Comparison of ENCODE assay signal across 9 mouse cellular contexts in genomic region chr11:59098339-59098738, GRCm38 (mm10). TPM values are rescaled to one million over a fixed set of nuclear protein-coding genes. Genes with fewer than 3 reads are reported as not detected.
DNase-seq lines count a peak whose midpoint lies in the region; ATAC-seq and TF ChIP-seq lines count a peak whose summit lies in the region.
"Had no signal": no experiment of that assay in that cellular context is flagged by ENCODE, and none has a peak within 500 bp of the region (broad histone marks: within the 10 kb centered on the region; RNA-seq: fewer than 3 reads in every experiment).

No protein-coding gene starts in this region.

- no peaks in the 10 kb centered on the region for H3K9me3 ChIP-seq in heart, postnatal 0 days (replicated peaks; ENCODE audit: control insufficient read depth, low read length)
- H3K9me3 ChIP-seq in heart, embryonic 12.5 days (replicated peaks) = peaks cover 4% of the 10 kb centered on the region; the same call in 1 of the 2 replicates
- no peaks in the 10 kb centered on the region for H3K9me3 ChIP-seq in intestine, embryonic 15.5 days

- H3K27me3 ChIP-seq in heart, postnatal 0 days (ENCODE audit: control insufficient read depth, insufficient read depth, low read length) = no peaks in the 10 kb centered on the region
- no peaks in the 10 kb centered on the region for H3K27me3 ChIP-seq in heart, embryonic 12.5 days (replicated peaks)
- no peaks in the 10 kb centered on the region for H3K27me3 ChIP-seq in spleen, adult 2 months (ENCODE audit: control insufficient read depth, insufficient read depth, low read length)
- H3K27me3 ChIP-seq in intestine, embryonic 15.5 days (replicated peaks) = no peaks in the 10 kb centered on the region
- H3K27me3 ChIP-seq: limb, embryonic 12.5 days had no signal

- no peak overlapping the region for H3K27ac ChIP-seq in heart, postnatal 0 days (ENCODE audit: low read depth)
- H3K27ac ChIP-seq in heart, embryonic 12.5 days (ENCODE audit: poor library complexity, severe bottlenecking) = no peak overlapping the region
- H3K27ac ChIP-seq in spleen, adult 2 months (ENCODE audit: insufficient read depth, low read length) = no peak overlapping the region
- no peak overlapping the region for H3K27ac ChIP-seq in intestine, embryonic 15.5 days
- H3K27ac ChIP-seq: limb, embryonic 12.5 days had no signal

- WGBS in heart, postnatal 0 days = 36% methylated on average over 2 of the region's 2 CpGs
- 26% methylated on average over 2 of the region's 2 CpGs for WGBS in heart, embryonic 12.5 days
- 24% methylated on average over 2 of the region's 2 CpGs for WGBS in spleen, adult 2 months
- WGBS in intestine, embryonic 15.5 days = 27% methylated on average over 2 of the region's 2 CpGs

- no peaks in the 10 kb centered on the region for H3K4me1 ChIP-seq in heart, postnatal 0 days (ENCODE audit: control insufficient read depth, insufficient read depth)
- no peaks in the 10 kb centered on the region for H3K4me1 ChIP-seq in heart, embryonic 12.5 days (replicated peaks)
- no peaks in the 10 kb centered on the region for H3K4me1 ChIP-seq in spleen, adult 2 months (ENCODE audit: control insufficient read depth, insufficient read depth, insufficient read length)
- H3K4me1 ChIP-seq in intestine, embryonic 15.5 days (replicated peaks) = no peaks in the 10 kb centered on the region
- H3K4me1 ChIP-seq: limb, embryonic 12.5 days had no signal

- no peak overlapping the region for H3K9ac ChIP-seq in heart, postnatal 0 days (replicated peaks; ENCODE audit: low read depth, low read length)
- H3K9ac ChIP-seq in heart, embryonic 12.5 days = no peak overlapping the region
- H3K9ac ChIP-seq in intestine, embryonic 15.5 days = no peak overlapping the region
- H3K9ac ChIP-seq: limb, embryonic 12.5 days had no signal

- TF ChIP-seq POLR2A in spleen, adult 2 months (IDR thresholded peaks at IDR 0.05; ENCODE audit: low read depth, low read length) = no peak

- peak; percentile 47 for TF ChIP-seq CTCF in heart, postnatal 0 days (IDR thresholded peaks at IDR 0.05; ENCODE audit: low read depth)
- peak; percentile 14; the same call in 1 of the 2 replicates for TF ChIP-seq CTCF in spleen, adult 2 months (IDR thresholded peaks at IDR 0.05; ENCODE audit: extremely low read depth, insufficient read depth, insufficient read length, insufficient replicate concordance)

- DNase-seq in heart, postnatal 0 days (ENCODE audit: low spot score) = no peak
- DNase-seq in right cerebral cortex, adult 2 months (ENCODE audit: low spot score in 2 of 2) = peak; percentile 8 to 29
- no peak for DNase-seq in right cerebral cortex, postnatal 25 days
- DNase-seq in c-Kit-positive CD71-negative TER-119-negative erythroid progenitor cells, embryonic 14.5 days (ENCODE audit: low read depth) = peak; percentile 48
- DNase-seq in kidney, postnatal 36 days = peak; percentile 45 to 85
- DNase-seq in spleen, adult 2 months (ENCODE audit: low read depth in 1 of 2, low spot score in 2 of 2) = peak in 1 of 2 experiments; percentile 23

- peaks cover 55% of the 10 kb centered on the region for H3K36me3 ChIP-seq in heart, postnatal 0 days (replicated peaks; ENCODE audit: control insufficient read depth, insufficient read depth, low read length)
- peaks cover 60% of the 10 kb centered on the region for H3K36me3 ChIP-seq in heart, embryonic 12.5 days
- H3K36me3 ChIP-seq in spleen, adult 2 months (ENCODE audit: control insufficient read depth, insufficient read depth, low read length) = no peaks in the 10 kb centered on the region
- H3K36me3 ChIP-seq in intestine, embryonic 15.5 days = no peaks in the 10 kb centered on the region
- H3K36me3 ChIP-seq: limb, embryonic 12.5 days had no signal

- ATAC-seq in heart, postnatal 0 days (ENCODE audit: insufficient read depth, low read depth) = no peak
- ATAC-seq in heart, embryonic 12.5 days (ENCODE audit: insufficient number of reproducible peaks, low FRiP score) = no peak
- no peak for ATAC-seq in intestine, embryonic 15.5 days

- H3K4me3 ChIP-seq in heart, postnatal 0 days (ENCODE audit: low read depth, low read length) = no peak overlapping the region
- no peak overlapping the region for H3K4me3 ChIP-seq in heart, embryonic 12.5 days
- H3K4me3 ChIP-seq in spleen, adult 2 months (ENCODE audit: extremely low read depth, insufficient read depth, insufficient read length) = no peak overlapping the region
- H3K4me3 ChIP-seq in intestine, embryonic 15.5 days (replicated peaks) = no peak overlapping the region
- H3K4me3 ChIP-seq: limb, embryonic 12.5 days had no signal

- TF ChIP-seq EP300 in heart, postnatal 0 days (IDR thresholded peaks at IDR 0.05; ENCODE audit: low read depth) = no peak

- H3K4me2 ChIP-seq in heart, postnatal 0 days (ENCODE audit: low read depth, low read length) = no peak overlapping the region
- no peak overlapping the region for H3K4me2 ChIP-seq in heart, embryonic 12.5 days
- H3K4me2 ChIP-seq in intestine, embryonic 15.5 days (replicated peaks) = no peak overlapping the region
- H3K4me2 ChIP-seq: limb, embryonic 12.5 days had no signal

RNA-seq across cellular contexts. Expression of gene Obscn, which starts 37.9 kb away (rescaled TPM):
- 225 and 245 TPM in 2 replicates for total RNA-seq in heart, postnatal 0 days (2014; rRNA removed; ENCODE audit: low replicate concordance)
- 106 and 107 TPM in 2 replicates for polyA plus RNA-seq in heart, postnatal 0 days (2015; fragmentation: Nextera tagmentation; extraction: Ambion mirVana)
- 39.2 and 42.5 TPM in 2 replicates for polyA plus RNA-seq in heart, embryonic 12.5 days (2016; fragmentation: Nextera tagmentation; extraction: Ambion mirVana)
- 1.2 and 1.6 TPM in 2 replicates for polyA plus RNA-seq in spleen, adult 2 months (2012; rRNA removed)
- polyA plus RNA-seq in intestine, embryonic 15.5 days (2015; fragmentation: Nextera tagmentation; extraction: Ambion mirVana) = 1.3 TPM in 2 replicates

Comparison
In these comparisons a context has a peak if more than half of its experiments do, and no peak if none do; other contexts are left out.
1. DNase-seq: peak in right cerebral cortex, adult 2 months (2 of 2), c-Kit-positive CD71-negative TER-119-negative erythroid progenitor cells, embryonic 14.5 days (single experiment) and kidney, postnatal 36 days (2 of 2); none in heart, postnatal 0 days (single experiment) and right cerebral cortex, postnatal 25 days (single experiment).
2. RNA of gene Obscn, which starts 37.9 kb away (polyA plus RNA-seq): 106 to 107 TPM in heart, postnatal 0 days and 39.2 to 42.5 TPM in heart, embryonic 12.5 days; 1.2 to 1.6 TPM in spleen, adult 2 months and 1.3 TPM in intestine, embryonic 15.5 days; every median in the first group is over 10 times any median in the second.